Mouse (Mus musculus): ENCODE data around the gene Zfyve21.

The Zfyve21 gene

GRCm38 (mm10) chr12:111845953-111846352, 32.0 kb downstream of the Zfyve21 start:
- DNase-seq (ENCODE audit: low spot score), result no peak

DNA sequence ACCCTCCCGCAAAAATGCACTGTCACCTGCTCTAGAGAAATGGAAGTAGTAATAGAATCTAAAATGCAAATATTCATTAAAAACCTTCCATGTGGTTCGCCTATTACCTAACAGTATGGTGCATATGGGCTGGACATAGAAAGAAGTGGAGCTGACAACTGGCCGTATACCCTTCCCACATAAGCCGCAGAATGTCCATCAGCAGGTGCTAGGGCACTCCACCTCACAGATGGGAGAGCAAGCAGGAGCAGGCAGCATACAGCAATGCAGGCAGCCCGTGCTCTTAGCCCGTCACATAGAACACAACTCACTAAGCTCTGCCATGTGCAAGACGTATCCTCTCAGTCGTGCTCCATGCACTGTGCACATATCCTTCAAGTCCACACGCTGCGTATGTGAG, 32.8 kb downstream of the Zfyve21 start:
- DNase-seq (ENCODE audit: low spot score), result no peak

DNA sequence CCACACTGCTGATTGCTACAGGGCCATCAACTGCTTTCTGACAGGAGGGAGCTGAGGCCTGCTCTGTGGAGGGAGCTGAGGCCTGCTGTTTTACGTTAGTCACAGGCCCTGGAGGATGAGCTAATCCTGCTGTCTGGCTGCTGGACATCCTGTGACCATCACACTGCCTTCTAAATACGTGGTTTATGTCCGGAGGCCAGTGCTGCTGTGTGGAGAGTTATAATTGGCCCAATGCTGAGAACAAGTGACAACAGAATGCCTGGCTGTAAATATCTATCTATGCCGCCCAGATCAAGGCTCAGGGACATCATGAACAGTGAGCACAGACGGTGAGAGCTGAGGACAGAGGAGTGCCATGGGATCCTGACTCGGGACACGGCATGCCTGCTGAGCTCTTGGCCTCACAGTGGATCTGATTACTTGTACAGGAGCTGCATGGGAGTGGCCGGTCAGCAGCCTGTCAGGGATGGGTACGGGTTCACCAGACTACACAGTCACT, 34.4 kb downstream of the Zfyve21 start:
- no peak for DNase-seq (ENCODE audit: low spot score)

DNA sequence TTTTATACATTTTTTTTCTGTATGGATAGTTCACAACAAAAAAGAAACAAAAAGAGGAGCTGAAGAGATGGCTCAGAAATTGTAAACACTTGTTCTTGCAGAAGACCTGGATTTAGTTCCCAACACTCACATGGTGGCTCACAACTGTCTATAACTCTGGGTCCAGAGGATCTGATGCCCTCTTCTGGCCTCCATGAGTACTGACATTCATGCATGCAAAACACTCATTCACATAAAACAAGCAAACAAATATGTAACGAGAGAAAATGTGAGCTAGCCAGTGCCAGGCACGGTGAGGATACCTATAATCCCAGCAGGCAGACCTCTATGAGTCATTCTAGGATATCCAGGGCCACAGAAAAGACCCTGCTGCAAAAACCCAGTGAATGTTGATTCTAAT, 37.3 kb downstream of the Zfyve21 start:
- no peak for DNase-seq (ENCODE audit: low spot score)

DNA sequence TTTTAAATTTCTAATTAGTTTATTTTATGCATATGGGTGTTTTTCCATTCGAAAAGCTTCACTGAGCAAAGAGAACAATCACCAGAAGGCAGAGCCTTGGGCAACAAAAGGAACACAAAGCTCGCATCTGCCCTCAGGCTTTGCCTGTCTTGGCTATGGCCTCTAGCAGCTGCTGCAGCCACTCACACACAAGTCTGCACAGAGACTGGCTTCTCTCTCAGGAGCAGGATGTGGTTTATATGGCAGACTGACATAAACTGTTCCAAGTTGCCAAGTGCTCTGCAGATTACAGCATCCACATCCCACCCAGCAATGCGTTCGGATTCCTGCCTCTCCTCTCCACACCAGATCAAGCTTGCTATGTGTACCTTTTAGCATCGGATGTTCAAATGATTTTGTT, 37.8 kb downstream of the Zfyve21 start:
- no peak for DNase-seq (ENCODE audit: low spot score)

GRCm38 (mm10) chr12:111853011-111853436, 39.1 kb downstream of the Zfyve21 start:
- no peak for DNase-seq (ENCODE audit: low spot score)

- DNase-seq (ENCODE audit: low spot score), result no peak
Measured at GRCm38 (mm10) chr12:111853546-111853945, 39.6 kb downstream of the Zfyve21 start.

DNA sequence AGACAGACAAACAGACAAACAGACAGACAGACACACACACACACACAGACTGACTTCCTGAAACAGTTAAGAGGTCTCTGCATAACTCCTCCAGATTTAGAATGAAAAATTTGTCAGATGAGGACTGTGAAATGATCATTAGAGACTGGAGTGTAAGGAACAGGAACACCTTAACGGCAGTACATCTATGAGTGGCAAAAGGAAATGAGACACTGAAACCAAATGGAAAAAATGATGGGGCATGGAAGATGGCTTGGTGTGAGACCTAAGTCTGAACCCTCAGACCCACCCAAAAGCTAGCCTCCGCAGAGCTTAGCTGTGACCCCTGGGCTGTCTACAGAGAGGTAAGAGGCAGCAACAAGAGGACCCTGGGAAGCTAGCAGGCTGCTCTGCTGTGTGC, 41.5 kb downstream of the Zfyve21 start:
- no peak for DNase-seq (ENCODE audit: low spot score)

DNA sequence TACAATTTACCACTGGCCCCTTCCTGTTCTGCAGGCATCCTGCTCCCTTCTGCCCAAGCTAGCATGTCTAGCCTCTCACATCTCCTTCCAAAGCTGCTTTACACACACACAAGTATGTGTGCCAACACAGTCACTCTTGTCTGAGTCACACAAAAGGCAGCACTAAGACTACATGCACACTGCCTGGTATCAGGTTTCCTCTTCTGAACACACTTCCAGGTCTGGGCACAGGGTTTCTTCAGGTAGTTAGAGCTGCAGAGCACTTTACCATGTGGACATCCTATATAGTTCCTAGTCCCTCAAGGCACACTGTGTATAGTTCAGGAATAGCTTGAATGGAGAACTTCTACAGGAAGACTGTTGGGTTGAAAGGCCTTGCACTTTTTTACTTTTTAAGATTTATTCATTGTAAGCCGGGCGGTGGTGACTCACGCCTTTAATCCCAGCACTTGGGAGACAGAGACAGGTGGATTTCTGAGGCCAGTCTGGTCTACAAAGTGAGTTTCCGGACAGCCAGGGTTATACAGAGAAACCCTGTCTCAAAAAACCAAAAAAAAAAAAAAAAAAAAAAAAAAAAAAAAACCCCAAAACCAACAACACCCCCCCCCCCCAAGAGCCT, 50.3 kb downstream of the Zfyve21 start:
- no peak for DNase-seq (ENCODE audit: low spot score)

- DNase-seq (ENCODE audit: low spot score), result no peak
Measured at GRCm38 (mm10) chr12:111869806-111870205, 55.8 kb downstream of the Zfyve21 start.

- DNase-seq (ENCODE audit: low spot score), result no peak
Measured at GRCm38 (mm10) chr12:111870811-111871210, 56.8 kb downstream of the Zfyve21 start.

- no peak for DNase-seq (ENCODE audit: low spot score)
Measured at GRCm38 (mm10) chr12:111872079-111872478, 58.1 kb downstream of the Zfyve21 start.

- no peak for DNase-seq (ENCODE audit: low spot score)
Measured at GRCm38 (mm10) chr12:111874601-111875140, 60.7 kb downstream of the Zfyve21 start.

DNA sequence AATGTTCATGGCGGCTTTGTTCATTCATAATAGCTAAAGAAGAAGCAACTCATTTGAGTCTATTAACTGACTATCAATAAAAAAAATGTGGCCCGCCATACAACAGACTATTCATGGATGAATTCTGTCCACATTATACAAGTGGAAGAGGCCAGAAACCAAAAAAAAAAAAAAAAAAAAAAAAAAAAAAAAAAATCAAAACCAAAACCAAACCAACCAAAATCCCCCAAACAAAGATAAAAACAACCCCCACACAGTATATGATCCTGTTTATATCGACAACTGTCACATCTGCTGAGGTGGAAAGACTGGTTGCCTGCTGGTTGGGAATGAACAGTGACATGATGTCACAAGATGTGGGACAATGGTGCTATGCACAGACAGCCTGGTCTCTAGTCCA, 61.5 kb downstream of the Zfyve21 start:
- no peak for DNase-seq (ENCODE audit: low spot score)

- DNase-seq (ENCODE audit: low spot score), result peak; percentile 86
Measured at GRCm38 (mm10) chr12:111878213-111878612, 64.2 kb downstream of the Zfyve21 start.

All from layer of hippocampus, adult 11-12 months (tissue).